Comparison of ENCODE assay signal across 13 mouse cellular contexts in genomic region chr12:81408966-81409365, GRCm38 (mm10).
"Had no signal": no experiment of that assay in that cellular context is flagged by ENCODE, and none has a peak within 500 bp of the region (broad histone marks: within the 10 kb centered on the region; RNA-seq: fewer than 3 reads in every experiment).

No protein-coding gene starts in this region.

- DNase-seq: lung, adult 18-20 months; lung, embryonic 14.5 days; lung, postnatal 10 days; lung, postnatal 4 days; midbrain, embryonic 14.5 days; retina, postnatal 1 day; right cerebral cortex, adult 18-20 months; right cerebral cortex, postnatal 25 days; right cerebral cortex, postnatal 4 days; spleen, adult 18-20 months; thymus, adult 18-20 months; thymus, postnatal 14 days; thymus, postnatal 4 days had no signal
